Mouse (Mus musculus): ENCODE measurements around the gene Rusc1.

GRCm38 (mm10) chr3:89131816-89132215 is 38.7 kb upstream of the Rusc1 start:
- TF ChIP-seq CTCF (IDR thresholded peaks at IDR 0.05; ENCODE audit: control insufficient read depth, insufficient read depth, insufficient read length) (no peak), CEBPB (IDR thresholded peaks at IDR 0.05; ENCODE audit: low read depth) (no peak), USF1 (IDR thresholded peaks at IDR 0.05; ENCODE audit: low read depth) (no peak), MAX (IDR thresholded peaks at IDR 0.05) (no peak), MYOD1 (IDR thresholded peaks at IDR 0.05; ENCODE audit: control insufficient read depth, insufficient read length, low read depth) (no peak)
